Mouse (Mus musculus): Measurements from ENCODE around the gene Spata32.

The Spata32 gene

GRCm38 (mm10) chr11:103201664-103202063 is 16.6 kb downstream of the Spata32 start:
- DNase-seq = peak; percentile 80

- DNase-seq = peak; percentile 88
Observed at GRCm38 (mm10) chr11:103198911-103199803, 19.1 kb downstream of the Spata32 start.

- no peak for DNase-seq
Observed at GRCm38 (mm10) chr11:103198339-103198738, 19.9 kb downstream of the Spata32 start.

- DNase-seq = no peak
Observed at GRCm38 (mm10) chr11:103197340-103197739, 20.9 kb downstream of the Spata32 start.

GRCm38 (mm10) chr11:103195656-103196055 is 22.6 kb downstream of the Spata32 start:
- DNase-seq = no peak

- DNase-seq = peak; percentile 53
Observed at GRCm38 (mm10) chr11:103195236-103195635, 23.0 kb downstream of the Spata32 start.

- DNase-seq = no peak
Observed at GRCm38 (mm10) chr11:103193825-103194168, 24.4 kb downstream of the Spata32 start.

GRCm38 (mm10) chr11:103192956-103193824 is 25.0 kb downstream of the Spata32 start:
- peak; percentile 80 for DNase-seq

- peak; percentile 51 for DNase-seq
Observed at GRCm38 (mm10) chr11:103192230-103192955, 25.8 kb downstream of the Spata32 start.

- DNase-seq = no peak
Observed at GRCm38 (mm10) chr11:103184891-103185290, 33.3 kb downstream of the Spata32 start.

GRCm38 (mm10) chr11:103181911-103182310 is 36.3 kb downstream of the Spata32 start:
- DNase-seq = no peak

- no peak for DNase-seq
Observed at GRCm38 (mm10) chr11:103181349-103181748, 36.9 kb downstream of the Spata32 start.

GRCm38 (mm10) chr11:103180426-103180825 is 37.8 kb downstream of the Spata32 start:
- DNase-seq = no peak

- no peak for DNase-seq
Observed at GRCm38 (mm10) chr11:103178748-103179147, 39.5 kb downstream of the Spata32 start.

GRCm38 (mm10) chr11:103177815-103178485 is 40.3 kb downstream of the Spata32 start:
- no peak for DNase-seq

GRCm38 (mm10) chr11:103177216-103177615 is 41.0 kb downstream of the Spata32 start:
- no peak for DNase-seq

GRCm38 (mm10) chr11:103176510-103176909 is 41.7 kb downstream of the Spata32 start:
- DNase-seq = no peak

GRCm38 (mm10) chr11:103175688-103176442 is 42.4 kb downstream of the Spata32 start:
- no peak for DNase-seq

- no peak for DNase-seq
Observed at GRCm38 (mm10) chr11:103174891-103175391, 43.3 kb downstream of the Spata32 start.

- DNase-seq = no peak
Observed at GRCm38 (mm10) chr11:103174411-103174832, 43.8 kb downstream of the Spata32 start.

- DNase-seq = no peak
Observed at GRCm38 (mm10) chr11:103173771-103174344, 44.4 kb downstream of the Spata32 start.

Data from cerebellum, adult 8-10 months (tissue).